Mouse (Mus musculus): Measurements from ENCODE around the gene Paqr7.

GRCm38 (mm10) chr4:134494780-134495545 is 1.5 kb upstream of the Paqr7 start:
- no peak for TF ChIP-seq SMC3 (IDR thresholded peaks at IDR 0.05; ENCODE audit: low read depth, low read length)
- TF ChIP-seq E2F4 (IDR thresholded peaks at IDR 0.05; ENCODE audit: insufficient replicate concordance, low read depth, low read length): no peak
- TF ChIP-seq CTCF (conservative IDR thresholded peaks at IDR 0.05 in 1 of 2, IDR thresholded peaks at IDR 0.05 in 1 of 2; ENCODE audit: low read depth in 2 of 2, low read length in 2 of 2): no peak
- TF ChIP-seq TCF12 (IDR thresholded peaks at IDR 0.05; ENCODE audit: low read depth, low read length): no peak
- TF ChIP-seq MXI1 (IDR thresholded peaks at IDR 0.05; ENCODE audit: low read depth, low read length): no peak
- TF ChIP-seq POLR2A (IDR thresholded peaks at IDR 0.05; ENCODE audit: low read depth, low read length): no peak
- no peak for TF ChIP-seq MEF2A (IDR thresholded peaks at IDR 0.05; ENCODE audit: borderline replicate concordance, low read depth, low read length)
- no peak for TF ChIP-seq MAFK (IDR thresholded peaks at IDR 0.05; ENCODE audit: insufficient replicate concordance, low read length)
- no peak for TF ChIP-seq SIN3A (IDR thresholded peaks at IDR 0.05; ENCODE audit: low read length)
- no peak for TF ChIP-seq BHLHE40 (IDR thresholded peaks at IDR 0.05; ENCODE audit: low read depth, low read length)
- no peak for TF ChIP-seq TBP (conservative IDR thresholded peaks at IDR 0.05; ENCODE audit: low read depth, low read length)
